Mouse (Mus musculus) embryo, embryonic 11.5 days (tissue): ENCODE results near the gene Armc12.

Experiments
- DNase-seq: peaks from one replicate; pipeline ENCODE4 v3.0.0-alpha.2; 2012; ENCODE audit warnings: low read depth, low spot score

Gene Armc12

GRCm38 (mm10) chr17:28588591-28588990, 58.0 kb downstream of the Armc12 start:
- DNase-seq, result no peak
